In genomic region chr2:141507929-141508897, GRCm38 (mm10) we compare ENCODE assay signal across 29 mouse cellular contexts.
DNase-seq lines count a peak whose midpoint lies in the region; ATAC-seq lines count a peak whose summit lies in the region.
"Had no signal": no experiment of that assay in that cellular context is flagged by ENCODE, and none has a peak within 500 bp of the region (broad histone marks: within the 10 kb centered on the region; RNA-seq: fewer than 3 reads in every experiment).

No protein-coding gene starts in this region.

- H3K4me2 ChIP-seq in forebrain, embryonic 13.5 days: no peak overlapping the region
- no peak overlapping the region for H3K4me2 ChIP-seq in midbrain, embryonic 13.5 days (replicated peaks)
- no peak overlapping the region for H3K4me2 ChIP-seq in midbrain, embryonic 11.5 days
- no peak overlapping the region for H3K4me2 ChIP-seq in midbrain, embryonic 15.5 days
- H3K4me2 ChIP-seq: embryonic facial prominence, embryonic 13.5 days; liver, embryonic 12.5 days; neural tube, embryonic 12.5 days had no signal

- H3K9me3 ChIP-seq in forebrain, embryonic 13.5 days (replicated peaks): no peaks in the 10 kb centered on the region
- H3K9me3 ChIP-seq in forebrain, embryonic 10.5 days: no peaks in the 10 kb centered on the region
- H3K9me3 ChIP-seq in midbrain, embryonic 13.5 days: no peaks in the 10 kb centered on the region
- H3K9me3 ChIP-seq in midbrain, embryonic 11.5 days (ENCODE audit: control insufficient read depth, low read length): no peaks in the 10 kb centered on the region
- no peaks in the 10 kb centered on the region for H3K9me3 ChIP-seq in midbrain, embryonic 15.5 days
- H3K9me3 ChIP-seq: embryonic facial prominence, embryonic 13.5 days; heart, embryonic 10.5 days; liver, embryonic 12.5 days; neural tube, embryonic 12.5 days had no signal

- H3K27ac ChIP-seq in forebrain, embryonic 13.5 days: no peak overlapping the region; the same call in 1 of the 2 replicates
- no peak overlapping the region for H3K27ac ChIP-seq in forebrain, embryonic 10.5 days
- peak overlapping the region; percentile 19; the same call in 1 of the 2 replicates for H3K27ac ChIP-seq in midbrain, embryonic 13.5 days
- no peak overlapping the region for H3K27ac ChIP-seq in midbrain, embryonic 11.5 days (ENCODE audit: low read depth, low read length)
- 0 out of 2 replicates have a peak overlapping the region, but pooled peaks have one; percentile 17 for H3K27ac ChIP-seq in midbrain, embryonic 15.5 days
- H3K27ac ChIP-seq: embryonic facial prominence, embryonic 13.5 days; heart, embryonic 10.5 days; liver, embryonic 12.5 days; neural tube, embryonic 12.5 days had no signal

- H3K36me3 ChIP-seq in forebrain, embryonic 13.5 days (ENCODE audit: poor library complexity, severe bottlenecking): no peaks in the 10 kb centered on the region
- H3K36me3 ChIP-seq in forebrain, embryonic 10.5 days (replicated peaks): no peaks in the 10 kb centered on the region
- no peaks in the 10 kb centered on the region for H3K36me3 ChIP-seq in midbrain, embryonic 13.5 days
- H3K36me3 ChIP-seq in midbrain, embryonic 11.5 days (ENCODE audit: control insufficient read depth, insufficient read depth, low read length): no peaks in the 10 kb centered on the region
- H3K36me3 ChIP-seq in midbrain, embryonic 15.5 days (replicated peaks): no peaks in the 10 kb centered on the region
- H3K36me3 ChIP-seq: embryonic facial prominence, embryonic 13.5 days; G1E; heart, embryonic 10.5 days; liver, embryonic 12.5 days; neural tube, embryonic 12.5 days had no signal

- H3K9ac ChIP-seq in forebrain, embryonic 13.5 days: no peak overlapping the region; the same call in 1 of the 2 replicates
- H3K9ac ChIP-seq in midbrain, embryonic 13.5 days (replicated peaks): no peak overlapping the region
- no peak overlapping the region for H3K9ac ChIP-seq in midbrain, embryonic 11.5 days (ENCODE audit: low read length)
- H3K9ac ChIP-seq in midbrain, embryonic 15.5 days: no peak overlapping the region
- H3K9ac ChIP-seq: embryonic facial prominence, embryonic 13.5 days; liver, embryonic 12.5 days; neural tube, embryonic 12.5 days had no signal

- 40% methylated on average over 9 of the region's 9 CpGs for WGBS in forebrain, embryonic 13.5 days
- 80% methylated on average over 9 of the region's 9 CpGs for WGBS in forebrain, embryonic 10.5 days
- WGBS in midbrain, embryonic 13.5 days: 46% methylated on average over 9 of the region's 9 CpGs
- 74% methylated on average over 9 of the region's 9 CpGs for WGBS in midbrain, embryonic 11.5 days
- WGBS in midbrain, embryonic 15.5 days: 45% methylated on average over 9 of the region's 9 CpGs

- peak; percentile 95 for ATAC-seq in forebrain, embryonic 13.5 days
- peak; percentile 89 for ATAC-seq in midbrain, embryonic 13.5 days
- no peak for ATAC-seq in midbrain, embryonic 11.5 days (ENCODE audit: low FRiP score)
- ATAC-seq in midbrain, embryonic 15.5 days (replicated peaks): peak; percentile 80
- ATAC-seq: intestine, postnatal 0 days; liver, embryonic 12.5 days had no signal

- DNase-seq in forebrain, embryonic 10.5 days (ENCODE audit: extremely low spot score, low spot score): no peak
- no peak for DNase-seq in midbrain, embryonic 11.5 days (ENCODE audit: low spot score, missing footprints)
- no peak for DNase-seq in lung, postnatal 4 days
- no peak for DNase-seq in frontal cortex, postnatal 25 days (ENCODE audit: low spot score in 2 of 2)
- DNase-seq: adrenal gland, postnatal 14 days; cerebellum, adult 11-12 months; cerebellum, postnatal 10 days; gastrocnemius, postnatal 25 days; heart, adult 11 months; heart, postnatal 36 days; kidney, adult 9 months; kidney, postnatal 10 days; layer of hippocampus, postnatal 36 days; left cerebral cortex, postnatal 4 days; lung, adult 2 months; lung, postnatal 10 days; right cerebral cortex, adult 18-20 months; spleen, adult 18-20 months; thymus, postnatal 14 days had no signal

- H3K27me3 ChIP-seq in forebrain, embryonic 13.5 days: no peaks in the 10 kb centered on the region
- no peaks in the 10 kb centered on the region for H3K27me3 ChIP-seq in forebrain, embryonic 10.5 days (ENCODE audit: poor library complexity, severe bottlenecking)
- H3K27me3 ChIP-seq in midbrain, embryonic 13.5 days: no peaks in the 10 kb centered on the region
- no peaks in the 10 kb centered on the region for H3K27me3 ChIP-seq in midbrain, embryonic 11.5 days (ENCODE audit: control insufficient read depth, insufficient read depth, low read length)
- no peaks in the 10 kb centered on the region for H3K27me3 ChIP-seq in midbrain, embryonic 15.5 days (replicated peaks)
- H3K27me3 ChIP-seq: embryonic facial prominence, embryonic 13.5 days; liver, embryonic 12.5 days; neural tube, embryonic 12.5 days had no signal

- peaks cover 13% of the 10 kb centered on the region for H3K4me1 ChIP-seq in forebrain, embryonic 13.5 days
- 0 out of 2 replicates have a peak, but pooled peaks cover 8% of the 10 kb centered on the region for H3K4me1 ChIP-seq in forebrain, embryonic 10.5 days
- H3K4me1 ChIP-seq in midbrain, embryonic 13.5 days (replicated peaks): peaks cover 15% of the 10 kb centered on the region
- H3K4me1 ChIP-seq in midbrain, embryonic 11.5 days (ENCODE audit: control insufficient read depth, insufficient read depth, low read length): no peaks in the 10 kb centered on the region
- H3K4me1 ChIP-seq in midbrain, embryonic 15.5 days: peaks cover 7% of the 10 kb centered on the region; the same call in 1 of the 2 replicates
- H3K4me1 ChIP-seq: heart, embryonic 10.5 days; liver, embryonic 12.5 days; neural tube, embryonic 12.5 days had no signal

- no peak overlapping the region for H3K4me3 ChIP-seq in forebrain, embryonic 13.5 days
- no peak overlapping the region for H3K4me3 ChIP-seq in forebrain, embryonic 10.5 days
- H3K4me3 ChIP-seq in midbrain, embryonic 13.5 days (replicated peaks): no peak overlapping the region
- H3K4me3 ChIP-seq in midbrain, embryonic 11.5 days (ENCODE audit: low read depth, low read length): no peak overlapping the region
- H3K4me3 ChIP-seq in midbrain, embryonic 15.5 days: no peak overlapping the region
- H3K4me3 ChIP-seq: embryonic facial prominence, embryonic 13.5 days; heart, embryonic 10.5 days; liver, embryonic 12.5 days; myocyte; neural tube, embryonic 12.5 days had no signal

Comparison
In these comparisons a context has a peak if more than half of its experiments do, and no peak if none do; other contexts are left out.
1. H3K27ac ChIP-seq: peak in midbrain, embryonic 13.5 days (single experiment) and midbrain, embryonic 15.5 days (single experiment); none in forebrain, embryonic 13.5 days (single experiment), forebrain, embryonic 10.5 days (single experiment) and midbrain, embryonic 11.5 days (single experiment).